Mouse (Mus musculus): ENCODE data around the gene Gm9507. TPM values are rescaled to one million over a fixed set of nuclear protein-coding genes. Genes with fewer than 3 reads are reported as not detected.

The Gm9507 gene
- polyA plus RNA-seq, 1 experiment, result not detected

DNA sequence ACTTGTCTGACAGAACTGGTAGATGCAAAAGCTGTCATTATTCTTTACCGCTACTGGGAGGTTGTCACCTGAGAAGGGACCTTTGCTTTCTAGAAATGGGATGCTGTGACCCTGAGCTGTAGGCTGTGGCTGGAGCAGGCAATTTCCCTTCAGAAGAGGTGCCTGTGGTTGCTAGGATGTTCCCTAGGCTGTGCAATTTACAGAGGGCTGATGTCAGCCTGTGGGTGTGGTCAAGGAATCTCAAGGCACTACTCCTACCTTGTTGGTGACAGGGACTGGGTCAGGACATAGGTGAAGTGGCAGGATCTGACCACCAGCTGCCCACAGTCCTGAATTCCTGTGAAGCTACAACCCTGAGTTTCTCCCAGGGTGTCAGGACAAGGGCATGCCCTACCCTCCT, 41.9 kb downstream of the Gm9507 start:
- no peak for TF ChIP-seq POLR2A (IDR thresholded peaks at IDR 0.05; ENCODE audit: control insufficient read depth, low read depth, low read length)
- no peak for TF ChIP-seq CTCF (IDR thresholded peaks at IDR 0.05; ENCODE audit: control insufficient read depth, insufficient read depth, insufficient replicate concordance, low read depth, low read length)
- Histone ChIP-seq H3K36me3 (ENCODE audit: control insufficient read depth, insufficient read depth, low read length) (no peaks in the 10 kb centered on the region), H3K4me1 (ENCODE audit: control insufficient read depth, insufficient read depth, low read length) (no peaks in the 10 kb centered on the region), H3K27ac (ENCODE audit: control insufficient read depth, insufficient read depth, low read depth, low read length) (no peak overlapping the region), H3K4me3 (ENCODE audit: control insufficient read depth, low read depth, low read length) (no peak overlapping the region), H3K27me3 (ENCODE audit: control insufficient read depth, insufficient read depth, low read length) (no peaks in the 10 kb centered on the region)

Other genes with a start within 250 kb of the Gm9507 start
- 127 and 131 TPM in 2 replicates for gene Pttg1ip, start 230.1 kb downstream of the Gm9507 start, polyA plus RNA-seq (2012; rRNA removed)
- gene Sumo3, start 205.7 kb downstream of the Gm9507 start, polyA plus RNA-seq (2012; rRNA removed), result 83.1 and 88.6 TPM in 2 replicates
- 0.72 TPM in 1 of 2 replicates, not detected in the other for gene Gm49325, start 205.6 kb downstream of the Gm9507 start, polyA plus RNA-seq (2012; rRNA removed)
- 66.1 and 70.3 TPM in 2 replicates for gene Ube2g2, start 189.6 kb downstream of the Gm9507 start, polyA plus RNA-seq (2012; rRNA removed)
- gene Tspear, start 125.3 kb downstream of the Gm9507 start, polyA plus RNA-seq (2012; rRNA removed), result 0.07 and 0.73 TPM in 2 replicates
- not detected in 2 replicates for gene Gm19402, start 121.1 kb downstream of the Gm9507 start, polyA plus RNA-seq (2012; rRNA removed)
- gene Gm9508, start 114.6 kb downstream of the Gm9507 start, polyA plus RNA-seq (2012; rRNA removed), result not detected in 2 replicates
- gene Gm10272, start 105.2 kb downstream of the Gm9507 start, polyA plus RNA-seq (2012; rRNA removed), result not detected in 2 replicates
- gene Gm10024, start 100.4 kb downstream of the Gm9507 start, polyA plus RNA-seq (2012; rRNA removed), result not detected in 2 replicates
- not detected in 2 replicates for gene Gm10142, start 96.0 kb downstream of the Gm9507 start, polyA plus RNA-seq (2012; rRNA removed)
- gene Krtap12-1, start 91.2 kb downstream of the Gm9507 start, polyA plus RNA-seq (2012; rRNA removed), result not detected in 2 replicates
- not detected in 2 replicates for gene Gm10100, start 85.4 kb downstream of the Gm9507 start, polyA plus RNA-seq (2012; rRNA removed)
- gene Gm18596, start 69.2 kb downstream of the Gm9507 start, polyA plus RNA-seq (2012; rRNA removed), result not detected in 2 replicates
- gene Gm9736, start 60.5 kb downstream of the Gm9507 start, polyA plus RNA-seq (2012; rRNA removed), result not detected in 2 replicates
- not detected in 2 replicates for gene Gm3233, start 52.2 kb downstream of the Gm9507 start, polyA plus RNA-seq (2012; rRNA removed)
- not detected in 2 replicates for gene Gm3238, start 40.5 kb downstream of the Gm9507 start, polyA plus RNA-seq (2012; rRNA removed)
- gene Gm7138, start 34.9 kb downstream of the Gm9507 start, polyA plus RNA-seq (2012; rRNA removed), result not detected in 2 replicates
- not detected in 2 replicates for gene Gm3250, start 29.3 kb downstream of the Gm9507 start, polyA plus RNA-seq (2012; rRNA removed)
- not detected in 2 replicates for gene Gm7137, start 23.6 kb downstream of the Gm9507 start, polyA plus RNA-seq (2012; rRNA removed)
- not detected in 2 replicates for gene Gm9639, start 16.8 kb downstream of the Gm9507 start, polyA plus RNA-seq (2012; rRNA removed)
- not detected in 2 replicates for gene Gm19668, start 12.7 kb downstream of the Gm9507 start, polyA plus RNA-seq (2012; rRNA removed)
- gene Gm2696, start 2.8 kb upstream of the Gm9507 start, polyA plus RNA-seq (2012; rRNA removed), result not detected in 2 replicates
- 1.2 and 1.4 TPM in 2 replicates for gene Krtap10-4, start 15.3 kb upstream of the Gm9507 start, polyA plus RNA-seq (2012; rRNA removed)
- gene Krtap10-10, start 24.1 kb upstream of the Gm9507 start, polyA plus RNA-seq (2012; rRNA removed), result not detected in 2 replicates
- gene Gm36176, start 35.0 kb upstream of the Gm9507 start, polyA plus RNA-seq (2012; rRNA removed), result not detected in 2 replicates
- not detected in 2 replicates for gene Gm10318, start 41.0 kb upstream of the Gm9507 start, polyA plus RNA-seq (2012; rRNA removed)
- not detected in 2 replicates for gene Gm3285, start 50.1 kb upstream of the Gm9507 start, polyA plus RNA-seq (2012; rRNA removed)
- 0.57 and 1.1 TPM in 2 replicates for gene Lrrc3, start 90.7 kb upstream of the Gm9507 start, polyA plus RNA-seq (2012; rRNA removed)
- gene Trpm2, start 158.7 kb upstream of the Gm9507 start, polyA plus RNA-seq (2012; rRNA removed), result 0.17 and 0.30 TPM in 2 replicates
- gene 1810043G02Rik, start 166.7 kb upstream of the Gm9507 start, polyA plus RNA-seq (2012; rRNA removed), result 61.7 and 72.6 TPM in 2 replicates
- 16.3 and 18.3 TPM in 2 replicates for gene Pfkl, start 198.2 kb upstream of the Gm9507 start, polyA plus RNA-seq (2012; rRNA removed)
- 15.7 and 16.2 TPM in 2 replicates for gene Dnmt3l, start 230.1 kb upstream of the Gm9507 start, polyA plus RNA-seq (2012; rRNA removed)
- gene Aire, start 231.8 kb upstream of the Gm9507 start, polyA plus RNA-seq (2012; rRNA removed), result 1.7 and 1.8 TPM in 2 replicates